Mouse (Mus musculus) adrenal gland, postnatal 4 days (tissue): ENCODE results near the gene Ergic1. TPM values are rescaled to one million over a fixed set of nuclear protein-coding genes. Genes with fewer than 3 reads are reported as not detected.

Experiments used
- DNase-seq, 2 experiments: peaks; one replicate each; pipeline ENCODE4 v3.0.0; 2021 to 2022; ENCODE audit warnings: low spot score in 2 of 2, mixed read lengths in 2 of 2
- total RNA-seq, 2 experiments: library from RNA; stranded (reverse); gene quantifications; 2 replicates each; pipeline ENCODE4 v1.2.3; 2021

Ergic1 gene
- total RNA-seq, 2 experiments from 2014 or later, result 158 to 164 TPM

DNA sequence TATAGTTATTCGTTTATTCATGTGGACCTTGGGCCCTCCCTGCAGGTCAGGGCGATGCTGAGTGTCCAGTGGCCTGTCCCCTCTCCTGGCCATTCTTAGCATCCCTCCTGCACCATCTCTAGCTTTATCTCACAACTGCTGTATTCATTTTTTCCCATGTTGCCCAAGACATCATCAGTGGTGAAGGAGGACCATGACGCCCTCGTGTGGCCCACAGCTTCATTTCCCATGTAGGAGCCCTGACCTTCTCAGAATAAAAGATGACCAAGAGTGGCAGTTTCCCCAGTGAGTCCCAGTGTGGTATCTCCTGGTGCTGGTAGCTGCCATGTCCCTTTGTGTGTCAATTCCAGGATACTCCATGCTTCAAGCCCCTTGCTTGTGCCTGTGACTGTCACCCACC lies 88.3 kb downstream of the Ergic1 start:
- no peak for DNase-seq

DNA sequence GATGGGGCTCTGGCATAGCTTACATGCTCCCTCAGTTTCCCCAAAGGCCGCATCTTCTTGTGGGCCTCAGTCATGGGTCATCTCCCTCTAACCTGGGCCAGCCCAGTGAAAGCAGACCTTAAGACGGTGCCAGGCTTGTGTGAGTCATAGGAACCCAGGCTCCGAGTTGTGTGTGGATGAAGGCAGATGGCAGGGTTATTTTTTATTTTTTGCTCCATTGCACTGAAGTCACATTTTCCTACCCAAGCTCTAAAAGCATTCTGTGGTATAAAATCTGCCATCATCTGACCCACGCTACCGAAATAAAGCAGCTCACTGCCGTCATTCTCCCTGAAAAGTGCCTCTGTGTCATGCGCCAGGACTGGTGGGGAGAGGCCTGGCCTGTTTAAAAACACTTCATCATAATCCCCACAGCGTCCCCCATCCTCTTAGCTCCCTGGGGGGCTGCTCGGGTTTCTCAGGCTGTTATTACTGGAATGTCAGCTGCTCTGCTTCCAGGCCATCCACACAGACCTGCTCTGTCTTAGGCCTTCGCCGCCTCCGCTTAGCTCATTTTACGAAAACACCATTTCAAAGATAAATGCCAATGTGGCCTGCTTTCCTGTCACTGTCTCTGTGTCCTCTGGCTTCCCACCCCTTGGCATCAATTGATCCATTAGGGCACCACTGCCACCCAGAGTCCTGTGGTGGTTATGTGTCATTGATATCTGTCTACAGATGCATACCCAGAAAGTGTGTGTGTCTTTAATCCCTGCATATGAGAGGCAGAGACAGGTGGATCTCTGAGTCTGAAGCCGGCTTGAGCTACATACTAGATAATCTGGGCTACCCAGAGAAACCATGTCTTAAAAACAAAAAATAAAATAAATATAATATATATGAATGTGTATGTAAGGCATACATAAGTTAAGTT lies 89.4 kb downstream of the Ergic1 start:
- DNase-seq, result no peak

- no peak for DNase-seq
Measured at GRCm38 (mm10) chr17:26658854-26659572, 97.7 kb downstream of the Ergic1 start.

- no peak for DNase-seq
Measured at GRCm38 (mm10) chr17:26659573-26659915, 98.3 kb downstream of the Ergic1 start.

GRCm38 (mm10) chr17:26660192-26660912 lies 99.1 kb downstream of the Ergic1 start:
- peak; percentile 52 to 61 for DNase-seq

GRCm38 (mm10) chr17:26662204-26662603 lies 100.9 kb downstream of the Ergic1 start:
- DNase-seq, result no peak

- DNase-seq, result peak; percentile 91 to 92
Measured at GRCm38 (mm10) chr17:26662978-26663683, 101.8 kb downstream of the Ergic1 start, which contains the start of gene Atp6v0e. Atp6v0e (plus strand) TSS chr17:26663231.

- no peak for DNase-seq
Measured at GRCm38 (mm10) chr17:26665600-26665999, 104.3 kb downstream of the Ergic1 start.

DNA sequence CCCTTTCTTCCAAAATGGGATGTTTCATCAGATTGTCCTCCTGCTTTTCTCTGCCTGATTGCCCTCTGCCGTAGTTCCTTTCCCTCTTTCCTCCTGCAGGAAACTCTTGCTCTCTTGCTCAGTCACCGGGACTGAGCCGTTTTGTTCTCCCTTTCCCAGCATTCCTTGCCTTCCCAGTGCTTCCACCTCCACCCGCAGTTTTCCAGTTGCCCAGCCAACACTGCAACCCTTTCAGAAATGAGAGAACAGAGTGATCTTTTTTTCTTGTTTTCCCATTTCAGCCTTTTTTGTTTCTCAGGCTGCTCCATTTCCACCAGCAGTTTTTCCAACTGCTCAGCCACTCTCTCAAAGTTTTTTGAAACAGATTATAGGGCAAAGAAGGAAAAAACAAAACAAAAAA lies 110.0 kb downstream of the Ergic1 start:
- DNase-seq, result no peak

- DNase-seq, result no peak
Measured at GRCm38 (mm10) chr17:26675845-26676244, 114.6 kb downstream of the Ergic1 start.

DNA sequence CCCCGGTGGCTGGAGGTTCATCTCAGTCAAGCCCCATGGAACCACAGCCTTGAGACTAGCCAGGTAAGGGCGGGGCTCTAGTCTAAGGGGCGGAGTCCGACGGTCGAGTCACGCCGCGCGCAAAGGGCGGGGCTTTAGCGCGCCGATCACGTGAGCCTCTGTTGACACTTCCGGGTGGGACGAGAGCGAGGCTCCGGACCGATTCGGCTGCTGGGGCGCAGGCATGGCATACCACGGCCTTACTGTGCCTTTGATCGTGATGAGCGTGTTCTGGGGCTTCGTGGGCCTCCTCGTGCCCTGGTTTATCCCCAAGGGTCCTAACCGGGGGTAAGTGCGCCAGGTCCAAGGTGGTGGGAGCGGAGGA lies 114.9 kb downstream of the Ergic1 start:
- DNase-seq, result peak; percentile 57 to 78

DNA sequence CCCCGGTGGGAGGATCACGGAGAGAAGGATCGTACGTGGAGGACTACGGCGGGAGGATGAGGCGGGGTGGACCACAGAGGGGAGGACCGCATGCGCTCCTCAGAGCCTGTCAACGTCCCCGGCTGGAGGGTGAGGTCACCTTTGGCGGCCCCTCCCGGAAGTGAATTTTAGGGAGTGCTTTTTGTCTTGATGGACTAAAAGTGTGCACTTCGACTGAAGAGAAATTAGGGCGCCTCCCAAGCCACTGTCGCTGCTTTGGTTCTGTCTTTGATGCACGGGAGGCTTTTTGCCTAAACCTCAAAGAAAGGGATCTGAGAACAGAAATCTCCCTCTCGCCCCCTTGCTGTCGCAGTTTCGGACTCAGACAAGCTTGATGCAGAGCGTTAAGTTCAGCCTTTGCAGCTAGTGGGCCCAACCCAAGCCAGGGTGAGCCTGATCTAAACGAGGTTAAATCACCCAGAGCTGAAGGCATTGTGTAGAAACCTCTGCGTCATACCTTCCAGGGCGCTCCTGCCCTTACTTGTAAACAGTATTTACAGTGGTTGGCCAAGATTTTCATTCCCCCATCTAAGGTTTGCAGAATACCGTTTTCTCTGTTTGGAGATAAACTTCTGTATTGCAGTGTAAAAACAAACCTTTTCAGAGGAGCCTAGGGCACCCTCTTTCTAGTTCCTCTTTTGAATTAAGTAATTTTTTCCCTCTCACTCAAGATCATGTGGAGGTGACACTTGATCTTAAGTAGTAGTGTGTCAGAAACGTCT lies 115.5 kb downstream of the Ergic1 start:
- DNase-seq, result no peak

GRCm38 (mm10) chr17:26677711-26678637 lies 116.7 kb downstream of the Ergic1 start:
- no peak for DNase-seq

- DNase-seq, result no peak
Measured at GRCm38 (mm10) chr17:26681276-26681675, 120.0 kb downstream of the Ergic1 start.

DNA sequence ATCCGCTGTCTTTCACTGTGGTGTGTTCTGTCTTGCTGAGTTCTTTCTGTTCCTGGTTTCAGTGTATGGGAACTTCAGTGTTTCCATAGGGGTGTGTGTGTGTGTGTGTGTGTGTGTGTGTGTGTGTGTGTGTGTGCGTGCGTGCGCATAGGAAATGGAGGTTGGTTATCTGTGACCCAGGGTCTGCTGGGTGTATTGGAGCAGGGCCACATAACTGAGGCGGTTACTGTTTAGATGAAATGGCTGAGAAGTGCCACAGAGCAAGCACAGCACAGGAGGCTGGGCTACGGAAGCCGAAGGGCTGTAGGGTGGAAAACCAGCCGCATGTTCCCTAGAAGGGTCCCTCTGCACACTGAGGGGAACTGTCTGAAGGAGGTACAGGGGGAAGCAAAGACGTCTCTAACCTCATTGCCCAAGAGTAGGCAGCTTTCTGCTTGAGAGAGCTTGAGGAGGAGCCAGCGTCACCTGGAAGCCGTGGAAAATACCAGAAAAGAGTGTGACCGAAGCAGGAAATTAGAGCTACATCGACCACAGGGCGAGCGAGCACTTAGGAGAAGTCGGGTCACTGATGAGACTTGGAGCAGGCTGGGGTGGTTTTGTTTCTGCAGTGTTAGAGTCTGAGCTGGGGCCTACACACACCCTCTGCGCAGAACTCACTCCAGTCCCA lies 125.2 kb downstream of the Ergic1 start:
- DNase-seq, result no peak

DNA sequence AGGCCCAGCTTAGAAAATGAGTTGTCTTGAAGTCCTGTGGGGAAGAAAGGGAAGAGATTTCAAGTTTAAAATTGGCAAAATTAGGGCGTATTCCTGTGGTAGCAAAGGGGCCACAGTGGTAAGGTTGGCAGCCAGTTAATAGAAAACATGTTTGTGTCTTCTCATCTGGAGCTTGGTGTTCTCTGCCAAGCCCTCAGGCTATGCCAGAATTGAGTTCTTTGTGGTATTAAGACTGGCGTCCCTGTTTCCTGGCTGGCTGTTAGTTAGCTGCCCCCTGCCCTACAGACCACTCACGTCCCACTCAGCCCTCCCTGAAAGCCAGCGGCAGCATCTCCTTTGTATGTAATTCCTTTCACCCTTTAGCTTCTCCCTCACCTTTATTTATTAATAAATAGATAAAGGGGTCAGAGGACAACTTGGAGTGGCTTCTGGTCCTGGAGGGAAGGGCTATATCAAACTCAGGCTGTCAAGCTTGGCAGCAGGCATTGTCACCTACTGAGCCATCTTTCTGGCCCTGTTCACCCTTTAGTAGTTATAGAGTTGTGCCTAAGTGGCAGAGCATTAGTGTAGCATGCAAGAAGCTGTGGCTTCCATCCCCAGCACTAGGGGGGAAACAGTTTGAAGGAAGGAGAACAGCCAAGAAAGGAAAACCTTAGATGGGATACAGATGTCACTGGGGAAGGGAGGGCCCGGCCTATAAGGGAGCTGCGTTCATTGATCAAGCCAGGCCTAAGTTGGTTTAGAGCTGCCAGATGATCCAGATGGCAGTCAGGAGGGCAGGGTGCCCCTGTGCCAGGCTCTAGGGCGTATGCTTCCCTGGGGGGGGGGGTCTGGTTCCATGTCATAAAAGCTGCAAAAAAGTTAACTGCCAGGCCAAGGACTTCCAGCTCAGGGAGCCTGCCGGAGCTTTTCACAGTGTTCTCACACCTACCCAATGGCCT lies 127.8 kb downstream of the Ergic1 start:
- no peak for DNase-seq

DNA sequence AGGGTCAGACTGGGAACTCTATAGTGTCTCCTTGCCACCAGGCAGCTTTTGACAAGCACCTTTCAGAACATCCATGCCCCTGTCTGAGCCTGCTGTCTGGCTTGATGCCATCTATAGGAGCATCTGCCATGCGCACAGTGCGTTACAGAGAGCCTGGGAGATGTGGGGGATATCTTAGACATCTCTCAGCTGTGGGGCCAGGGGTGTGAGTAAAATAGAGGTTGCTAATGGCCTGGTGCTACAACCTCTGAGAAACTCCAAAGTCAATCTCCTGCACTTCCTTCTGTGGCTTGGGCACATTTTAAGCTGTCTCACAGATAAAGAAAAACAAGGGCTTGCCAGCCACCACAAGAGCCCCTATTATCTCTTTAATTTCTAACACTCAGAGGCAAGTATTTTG lies 128.5 kb downstream of the Ergic1 start:
- DNase-seq, result no peak

- no peak for DNase-seq
Measured at GRCm38 (mm10) chr17:26690236-26690635, 128.9 kb downstream of the Ergic1 start.
